Mouse (Mus musculus) adipocyte (in vitro differentiated cells): ENCODE data around the gene Gm31571.
"Not testable (repeated sequence)": the region's sequence is repeated elsewhere in the genome, so short reads cannot be mapped to it uniquely, and the experiment has no call there.

ENCODE experiments used
- DNase-seq: peaks from one replicate; pipeline ENCODE4 v3.0.0-alpha.2; 2016; ENCODE audit warnings: low spot score

Gm31571 gene

GRCm38 (mm10) chrY:22051253-22051652 is at the start of gene Gm31571:
Gene Gm31571, minus strand, starts transcription at chrY:22051353.
- DNase-seq: not testable (repeated sequence)
